Mouse (Mus musculus) small intestine, adult 2 months (tissue): ENCODE measurements around the gene E2f7. TPM values are rescaled to one million over a fixed set of nuclear protein-coding genes. Genes with fewer than 3 reads are reported as not detected.

Experiments used
- H3K27ac ChIP-seq: fragments of 200-500 bp; 2 replicates; pipeline ENCODE4 v1.5.1; 2012; ENCODE audit warnings: low read depth, low read length, control low read depth, inconsistent platforms; ENCODE audit not compliant: insufficient read depth
- H3K27me3 ChIP-seq: fragments of 200-500 bp; 2 replicates; pipeline ENCODE4 v1.6.1; 2012; ENCODE audit warnings: mild to moderate bottlenecking, moderate library complexity, low read length, inconsistent platforms; ENCODE audit not compliant: control insufficient read depth, insufficient read depth
- H3K36me3 ChIP-seq: fragments of 200-500 bp; 2 replicates; pipeline ENCODE4 v1.6.1; 2012; ENCODE audit warnings: mild to moderate bottlenecking, low read length, control low read depth, inconsistent platforms; ENCODE audit not compliant: control insufficient read depth, insufficient read depth
- H3K4me1 ChIP-seq: fragments of 200-500 bp; 2 replicates; pipeline ENCODE4 v1.6.1; 2012; ENCODE audit warnings: low read length, inconsistent platforms, mixed read lengths; ENCODE audit not compliant: control insufficient read depth, insufficient read depth, insufficient read length
- H3K4me3 ChIP-seq: fragments of 200-500 bp; 2 replicates; pipeline ENCODE4 v1.5.1; 2012; ENCODE audit warnings: low read depth, mild to moderate bottlenecking, control low read depth, inconsistent platforms, low read length, moderate library complexity
- CTCF ChIP-seq: fragments of 200-500 bp; IDR thresholded peaks from 2 replicates; pipeline ENCODE4 v1.5.1; 2012; ENCODE audit warnings: low read depth, mild to moderate bottlenecking, control low read depth, inconsistent platforms, low read length, moderate library complexity, mixed read lengths; ENCODE audit not compliant: insufficient replicate concordance, insufficient read length; ENCODE audit errors: extremely low read depth
- POLR2A ChIP-seq: fragments of 200-500 bp; IDR thresholded peaks from 2 replicates; pipeline ENCODE4 v1.6.1; 2012; ENCODE audit warnings: low read depth, mild to moderate bottlenecking, control low read depth, inconsistent platforms, low read length, moderate library complexity
- WGBS: fragments of 180-500 bp; shearing (Covaris S2); methylation state at CpG from one replicate; pipeline ENCODE4 v1.1.7; 2018; 5-methylcytosine and 5-hydroxymethylcytosine counted together
- polyA plus RNA-seq: library from polyadenylated mRNA; depleted of rRNA; stranded (reverse); fragments of >200 nt; gene quantifications from 2 replicates; pipeline ENCODE4 v1.2.3, GENCODE M21; 2012

Gene E2f7
- polyA plus RNA-seq, 1 experiment = 0.66 TPM

GRCm38 (mm10) chr10:110733343-110733742, 11.9 kb upstream of the E2f7 start:
- WGBS = 17% methylated on average over 6 of the region's 6 CpGs
- Histone ChIP-seq H3K4me1 (no peaks in the 10 kb centered on the region), H3K36me3 (no peaks in the 10 kb centered on the region), H3K27me3 (no peaks in the 10 kb centered on the region), H3K27ac (no peak overlapping the region), H3K4me3 (no peak overlapping the region)
- TF ChIP-seq CTCF = peak; percentile 72; the same call in 1 of the 2 replicates
- no peak for TF ChIP-seq POLR2A

GRCm38 (mm10) chr10:110743701-110744100, 1.5 kb upstream of the E2f7 start:
- Histone ChIP-seq H3K4me1 (peaks cover 4% of the 10 kb centered on the region; the same call in 1 of the 2 replicates), H3K27ac (no peak overlapping the region), H3K4me3 (no peak overlapping the region), H3K27me3 (no peaks in the 10 kb centered on the region), H3K36me3 (no peaks in the 10 kb centered on the region)
- TF ChIP-seq POLR2A (no peak), CTCF (no peak)
- 87% methylated on average over 6 of the region's 6 CpGs for WGBS

- WGBS = 40% methylated on average over 12 of the region's 12 CpGs
- no peaks in the 10 kb centered on the region for H3K36me3 ChIP-seq
- no peak for TF ChIP-seq CTCF
- TF ChIP-seq POLR2A = no peak
- H3K4me1 ChIP-seq = peaks cover 4% of the 10 kb centered on the region; the same call in 1 of the 2 replicates
- no peak overlapping the region for H3K4me3 ChIP-seq
- H3K27me3 ChIP-seq = no peaks in the 10 kb centered on the region
- H3K27ac ChIP-seq = no peak overlapping the region
These were observed 1.1 kb upstream of the E2f7 start for GRCm38 (mm10) chr10:110744120-110744519.

GRCm38 (mm10) chr10:110745640-110746032, 397 bp downstream of the E2f7 start:
- H3K4me1 ChIP-seq = peaks cover 4% of the 10 kb centered on the region; the same call in 1 of the 2 replicates
- no peaks in the 10 kb centered on the region for H3K36me3 ChIP-seq
- TF ChIP-seq POLR2A (no peak), CTCF (no peak)
- WGBS = 1% methylated on average over 23 of the region's 23 CpGs
- H3K27ac ChIP-seq = no peak overlapping the region
- H3K4me3 ChIP-seq = peak overlapping the region; percentile 81
- H3K27me3 ChIP-seq = no peaks in the 10 kb centered on the region

GRCm38 (mm10) chr10:110749081-110749480, 3.8 kb downstream of the E2f7 start:
- H3K27ac ChIP-seq = no peak overlapping the region
- WGBS = 93% methylated on average over 9 of the region's 9 CpGs
- H3K36me3 ChIP-seq = peaks cover 2% of the 10 kb centered on the region; the same call in 1 of the 2 replicates
- H3K4me3 ChIP-seq = no peak overlapping the region
- no peaks in the 10 kb centered on the region for H3K27me3 ChIP-seq
- peaks cover 4% of the 10 kb centered on the region; the same call in 1 of the 2 replicates for H3K4me1 ChIP-seq
- TF ChIP-seq POLR2A (no peak), CTCF (no peak)

GRCm38 (mm10) chr10:110749510-110750305, 4.5 kb downstream of the E2f7 start:
- Histone ChIP-seq H3K27me3 (no peaks in the 10 kb centered on the region), H3K4me3 (no peak overlapping the region), H3K4me1 (peaks cover 4% of the 10 kb centered on the region; the same call in 1 of the 2 replicates), H3K36me3 (peaks cover 3% of the 10 kb centered on the region), H3K27ac (no peak overlapping the region)
- 86% methylated on average over 9 of the region's 9 CpGs for WGBS
- TF ChIP-seq CTCF = no peak
- TF ChIP-seq POLR2A = no peak

GRCm38 (mm10) chr10:110752849-110753248, 7.6 kb downstream of the E2f7 start:
- Histone ChIP-seq H3K36me3 (peaks cover 10% of the 10 kb centered on the region), H3K4me1 (no peaks in the 10 kb centered on the region), H3K27me3 (no peaks in the 10 kb centered on the region), H3K4me3 (no peak overlapping the region), H3K27ac (no peak overlapping the region)
- WGBS = 80% methylated on average over 3 of the region's 3 CpGs
- TF ChIP-seq POLR2A (no peak), CTCF (no peak)
